Mouse (Mus musculus) brain, embryonic 14.5 days (tissue): ENCODE measurements at regions not wholly inside any gene's neighbourhood (a gene's known extent, or its start where the extent isn't known, plus 50 kb on each side); places are given as distances from the start of the nearest gene placed in this dataset.

Source experiments
- CTCF ChIP-seq: fragments of 200-500 bp; IDR thresholded peaks from 2 replicates; pipeline ENCODE4 v1.5.1; 2012; ENCODE audit warnings: inconsistent platforms, mild to moderate bottlenecking, moderate library complexity, borderline replicate concordance; ENCODE audit not compliant: insufficient read depth, insufficient read length; ENCODE audit errors: extremely low read depth
- POLR2A ChIP-seq: fragments of 200-500 bp; IDR thresholded peaks from 2 replicates; pipeline ENCODE4 v1.6.1; 2012; ENCODE audit warnings: mild to moderate bottlenecking, inconsistent platforms, borderline replicate concordance; ENCODE audit not compliant: poor library complexity, insufficient read depth, insufficient read length, severe bottlenecking; ENCODE audit errors: extremely low read depth

- TF ChIP-seq CTCF, result no peak
- TF ChIP-seq POLR2A, result no peak
Measured at GRCm38 (mm10) chr2:74938711-74939110, 113.1 kb downstream of the Mtx2 start.
